Mouse (Mus musculus) spleen, adult 12 weeks (tissue): ENCODE data around the gene Vsig10l.

ENCODE experiments used
- DNase-seq: peaks from one replicate; pipeline ENCODE4 v3.0.0; 2022; ENCODE audit warnings: low spot score

The Vsig10l gene

DNA sequence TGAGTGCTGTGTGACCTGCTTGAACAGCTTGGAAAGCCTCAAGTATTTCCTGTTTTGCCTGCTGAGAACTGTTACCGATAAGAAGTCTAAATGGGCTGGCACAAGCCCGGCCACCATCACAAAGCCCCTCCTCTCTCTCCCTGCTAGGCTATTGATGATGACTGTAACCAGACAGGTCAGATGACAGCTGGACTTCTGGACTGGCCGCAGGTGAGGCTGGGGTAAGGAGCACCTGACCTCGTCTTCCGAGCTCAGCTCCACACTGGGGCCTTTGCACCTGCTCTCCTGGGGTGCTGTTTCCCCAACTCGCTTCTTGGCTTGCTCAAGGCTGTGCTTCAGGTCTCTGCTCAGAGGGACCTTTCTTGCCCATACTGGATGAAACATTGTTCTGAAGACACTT lies 8.6 kb upstream of the Vsig10l start:
- no peak for DNase-seq

DNA sequence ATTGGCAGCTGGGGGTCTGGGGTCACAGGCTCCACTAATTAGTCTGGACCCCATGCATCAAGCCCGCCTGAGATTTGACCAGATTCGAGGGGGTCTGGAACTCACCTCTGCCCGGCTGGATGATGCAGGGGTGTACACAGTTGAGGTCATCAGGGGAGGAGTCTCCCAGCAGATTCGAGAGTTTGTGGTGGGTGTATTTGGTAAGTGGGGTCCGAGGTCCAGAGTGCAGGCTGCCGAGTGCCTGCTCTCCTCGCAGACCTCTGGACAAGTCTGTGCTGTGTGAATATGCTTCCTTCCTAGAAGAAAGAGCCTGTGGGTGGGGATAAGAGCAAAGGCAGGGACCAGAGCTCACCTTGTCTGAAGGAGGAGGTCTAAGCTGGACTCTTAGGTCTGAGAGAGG lies 1.0 kb downstream of the Vsig10l start:
- DNase-seq, result no peak

GRCm38 (mm10) chr7:43464864-43465343 lies 2.0 kb downstream of the Vsig10l start:
- peak; percentile 9 for DNase-seq

GRCm38 (mm10) chr7:43465344-43466098 lies 2.6 kb downstream of the Vsig10l start:
- DNase-seq, result peak; percentile 81

DNA sequence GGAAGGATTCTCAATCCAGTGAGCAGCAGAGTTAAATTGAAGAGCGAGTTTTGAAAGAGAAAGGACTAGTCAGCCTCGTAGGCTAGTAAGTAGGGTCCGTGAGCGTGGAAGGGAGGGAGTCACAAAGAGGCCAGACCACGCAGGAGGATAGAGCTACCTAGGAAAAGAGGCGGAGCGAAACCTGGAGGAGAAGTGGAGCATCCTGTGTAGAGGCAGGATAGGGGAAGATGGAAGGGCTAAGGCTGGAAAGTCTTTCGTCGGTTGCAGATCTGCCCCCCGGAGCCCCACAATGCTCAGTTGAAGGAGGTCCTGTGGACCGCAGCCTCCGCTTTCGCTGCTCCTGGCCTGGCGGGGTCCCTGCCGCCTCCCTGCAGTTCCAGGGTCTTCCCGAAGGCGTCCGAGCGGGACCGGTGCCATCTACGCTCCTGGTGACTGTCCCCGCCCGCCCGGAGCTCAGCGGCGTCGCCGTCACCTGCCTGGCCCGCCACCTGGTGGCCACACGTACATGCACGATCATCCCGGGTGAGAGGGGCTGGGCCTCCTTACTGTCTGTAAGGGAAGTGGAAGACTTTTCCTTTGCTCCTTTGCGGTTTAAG lies 3.2 kb downstream of the Vsig10l start:
- peak; percentile 65 for DNase-seq

GRCm38 (mm10) chr7:43470373-43470772 lies 7.4 kb downstream of the Vsig10l start:
- peak; percentile 46 for DNase-seq

DNA sequence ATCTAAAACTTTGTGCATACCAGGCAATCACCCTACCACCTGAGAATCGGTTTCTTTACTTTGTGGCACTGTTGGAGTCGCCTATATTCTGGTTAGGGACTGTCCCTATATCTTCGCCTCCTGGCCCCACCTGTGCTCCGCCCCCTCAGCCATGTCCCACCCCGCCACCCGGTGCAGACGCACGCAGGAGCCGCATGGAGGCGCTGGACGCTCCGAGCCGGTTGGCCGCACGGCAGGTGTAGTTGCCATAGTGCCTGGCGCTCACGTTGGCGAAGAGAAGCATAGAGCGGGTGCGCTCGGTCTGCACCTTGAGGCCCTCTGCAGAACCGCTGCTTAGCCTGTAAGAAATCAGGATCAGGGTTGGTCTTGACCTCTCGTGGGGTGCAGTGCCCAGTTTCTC lies 12.8 kb downstream of the Vsig10l start:
- peak; percentile 20 for DNase-seq

GRCm38 (mm10) chr7:43476376-43476775 lies 13.4 kb downstream of the Vsig10l start:
- no peak for DNase-seq

GRCm38 (mm10) chr7:43481191-43481590 lies 18.2 kb downstream of the Vsig10l start:
- DNase-seq, result no peak

GRCm38 (mm10) chr7:43482090-43482716 lies 19.3 kb downstream of the Vsig10l start:
- DNase-seq, result no peak

GRCm38 (mm10) chr7:43483236-43483635 lies 20.3 kb downstream of the Vsig10l start:
- no peak for DNase-seq

- no peak for DNase-seq
These were observed 25.7 kb downstream of the Vsig10l start for GRCm38 (mm10) chr7:43488646-43489045.

- DNase-seq, result no peak
These were observed 26.7 kb downstream of the Vsig10l start, which contains the start of gene Iglon5 for GRCm38 (mm10) chr7:43489631-43490125. Iglon5 (minus strand) TSS chr7:43490075.

- no peak for DNase-seq
These were observed 27.2 kb downstream of the Vsig10l start for GRCm38 (mm10) chr7:43490182-43490584.

DNA sequence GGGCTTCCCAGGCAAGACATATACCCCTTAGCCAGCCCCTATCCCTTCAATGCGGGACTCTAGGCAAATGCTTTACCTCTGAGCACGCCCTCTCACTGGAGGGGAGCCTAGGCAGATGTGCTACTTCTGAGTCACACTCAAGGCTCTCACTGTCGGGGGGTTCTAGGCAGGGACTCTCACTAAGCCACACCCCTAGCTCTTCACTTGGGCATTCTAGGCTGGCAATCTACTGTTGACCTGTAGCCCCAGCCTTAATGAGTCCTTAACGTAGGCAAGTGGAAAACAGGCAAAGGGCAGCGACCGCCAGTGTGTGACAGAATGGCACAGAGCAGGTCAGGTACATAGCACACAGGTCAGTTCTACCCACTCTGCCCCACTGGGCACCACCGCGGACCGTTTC lies 27.9 kb downstream of the Vsig10l start:
- DNase-seq, result no peak

DNA sequence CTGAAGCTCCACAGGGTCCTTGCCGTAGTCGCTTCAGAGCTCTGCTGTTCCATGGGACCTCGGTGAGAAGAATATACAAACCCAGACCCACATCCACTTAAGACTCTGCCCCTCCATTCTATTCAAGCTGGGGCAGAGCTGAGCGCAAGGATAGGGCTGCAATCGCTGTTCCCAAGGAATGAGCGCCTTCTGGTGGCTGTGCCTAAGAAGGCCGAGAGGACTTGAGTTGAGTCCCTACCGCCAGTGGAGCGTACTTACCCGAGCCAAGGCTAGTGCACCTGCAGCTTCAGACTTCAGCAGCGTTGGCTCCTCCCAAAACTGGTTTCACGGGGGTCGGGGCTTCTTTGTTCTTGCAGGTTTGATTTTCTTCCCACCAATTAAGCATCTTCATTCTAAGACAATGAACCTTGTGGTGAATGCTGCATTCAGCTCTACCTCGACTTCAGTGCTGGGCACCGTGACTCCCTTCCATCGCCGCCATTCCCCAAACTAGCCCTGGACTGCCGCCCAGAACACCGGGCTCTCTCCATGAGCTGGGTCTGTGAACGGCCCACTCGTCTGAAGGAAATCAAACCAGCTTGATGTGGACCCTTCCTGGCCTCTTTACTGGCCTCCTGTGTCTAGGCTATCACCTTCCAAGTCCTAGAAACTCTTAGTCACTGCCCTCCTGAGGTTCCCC lies 32.5 kb downstream of the Vsig10l start:
- no peak for DNase-seq

DNA sequence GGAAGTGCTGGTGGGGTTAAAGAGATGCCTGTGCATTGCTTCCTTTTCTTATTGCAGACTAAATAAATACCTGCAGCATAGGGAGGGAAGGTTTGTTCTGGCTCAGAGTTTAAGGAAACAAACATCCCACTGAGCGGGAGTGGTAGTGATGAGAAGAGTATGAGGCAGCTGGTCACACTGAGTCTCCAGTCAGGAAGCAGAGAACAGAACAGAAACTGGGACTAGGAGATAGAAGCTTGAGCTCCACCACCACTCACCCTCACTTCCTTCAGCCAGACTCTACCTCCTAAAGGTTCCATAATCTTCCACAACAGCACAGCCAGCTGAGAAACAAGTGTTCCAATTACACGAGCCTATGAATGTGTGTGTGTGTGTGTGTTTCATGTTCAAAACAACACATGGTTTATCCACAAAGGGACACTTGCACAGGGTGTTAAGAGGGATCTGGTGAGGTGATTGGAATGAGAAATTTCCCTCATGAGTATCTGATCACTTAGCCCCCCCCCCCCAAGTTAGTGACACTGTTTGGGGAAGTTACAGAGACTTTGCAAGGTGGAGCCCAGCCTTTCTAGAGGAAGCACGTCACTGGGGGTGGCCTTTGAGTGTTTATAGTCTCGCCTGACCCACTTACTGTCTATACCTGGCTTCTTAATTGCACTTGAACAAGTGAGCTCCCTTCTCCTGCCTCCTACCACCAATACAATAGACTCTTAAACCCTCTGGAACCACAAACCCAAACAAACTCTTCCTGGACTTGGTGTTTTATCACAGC lies 48.9 kb downstream of the Vsig10l start:
- DNase-seq, result no peak

DNA sequence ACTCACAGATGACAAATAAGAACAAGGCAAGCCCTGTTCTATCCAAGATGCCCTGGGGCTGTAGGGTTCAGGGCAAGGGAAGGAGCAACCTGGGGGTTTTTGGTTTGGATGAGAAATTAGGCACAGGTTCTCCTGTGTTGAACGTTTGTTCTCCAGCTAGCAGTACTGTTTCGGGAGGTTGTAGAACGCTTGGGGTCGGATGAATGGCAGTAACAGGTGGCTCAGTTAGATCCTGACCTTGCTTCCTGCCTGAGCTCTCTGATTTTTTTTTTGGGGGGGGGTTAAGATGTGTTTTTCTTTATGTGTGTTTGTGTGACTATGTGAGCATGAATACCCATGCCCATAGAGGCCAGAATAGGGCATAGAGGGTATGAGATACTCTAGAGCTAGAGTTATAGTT lies 49.6 kb downstream of the Vsig10l start:
- no peak for DNase-seq

DNA sequence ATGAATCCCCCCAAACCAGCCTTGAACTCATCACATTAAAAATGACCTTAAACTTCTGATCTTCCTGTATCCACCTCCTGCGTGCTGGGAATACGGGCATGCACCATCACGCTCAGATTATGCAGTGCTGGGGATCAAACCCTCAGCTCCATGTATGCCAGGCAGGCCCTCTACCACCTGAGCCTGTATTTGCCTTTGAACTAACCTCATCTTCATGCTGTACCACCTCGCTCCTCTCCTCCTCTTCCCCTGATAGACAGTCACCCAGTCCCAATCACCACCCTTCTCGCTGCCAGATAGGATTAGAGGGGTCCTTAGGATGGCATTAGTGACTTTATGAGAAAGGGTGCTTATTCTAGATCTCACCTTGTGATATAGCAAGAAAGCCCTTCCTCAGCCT lies 52.1 kb downstream of the Vsig10l start:
- no peak for DNase-seq

DNA sequence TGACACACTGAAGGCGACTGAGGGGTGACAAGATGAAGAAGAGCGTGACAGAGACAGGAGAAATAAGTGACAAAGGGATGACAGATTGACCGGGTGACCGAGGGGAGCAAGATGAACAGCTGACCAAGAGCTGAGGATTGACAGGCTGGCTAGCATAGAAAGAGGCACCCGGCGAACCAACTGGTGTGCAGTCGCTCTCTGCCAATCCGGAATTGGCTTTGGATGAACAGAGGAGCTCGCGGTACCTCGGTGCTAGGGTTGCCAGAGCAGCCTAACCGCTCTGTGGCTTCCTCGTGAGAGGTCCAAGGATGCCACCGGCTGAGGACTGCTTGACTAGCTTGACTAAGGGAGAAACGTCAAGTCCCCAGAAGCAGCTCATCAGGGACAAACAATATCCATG lies 55.4 kb downstream of the Vsig10l start:
- DNase-seq, result no peak
